Mouse (Mus musculus): ENCODE measurements around the gene Gm20388. TPM values are rescaled to one million over a fixed set of nuclear protein-coding genes. Genes with fewer than 3 reads are reported as not detected.

The Gm20388 gene
- total and polyA plus RNA-seq, 2 experiments from 2014 or later = 17.3 TPM; not detected in 1

DNA sequence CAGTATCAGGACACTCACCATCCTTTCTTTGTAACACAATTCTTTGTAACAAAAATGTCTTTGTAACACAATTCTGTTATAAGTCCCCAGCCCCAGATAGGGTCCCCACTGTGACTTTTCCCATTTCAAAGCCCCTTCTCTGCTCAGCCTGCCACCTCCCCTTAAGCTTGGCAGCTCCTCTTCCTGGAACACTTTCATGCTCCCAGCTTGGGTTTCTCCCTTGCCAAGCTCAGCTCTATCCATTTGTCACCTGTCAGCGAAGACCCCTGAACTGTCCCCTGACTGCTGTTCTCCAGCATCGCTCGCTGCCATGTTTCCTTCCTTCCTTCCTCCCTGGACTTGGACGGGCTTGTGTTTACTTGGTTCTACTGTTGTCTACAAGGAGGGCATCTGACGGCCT, 2447.0 kb downstream of the Gm20388 start:
- DNase-seq (ENCODE audit: low spot score) = no peak
- no peaks in the 10 kb centered on the region for H3K4me1 ChIP-seq (ENCODE audit: control insufficient read depth, insufficient read depth)
- no peak overlapping the region for H3K27ac ChIP-seq (ENCODE audit: low read depth)
- H3K36me3 ChIP-seq (replicated peaks; ENCODE audit: control insufficient read depth, insufficient read depth, low read length) = no peaks in the 10 kb centered on the region
- no peaks in the 10 kb centered on the region for H3K27me3 ChIP-seq (ENCODE audit: control insufficient read depth, insufficient read depth, low read length)
- no peak overlapping the region for H3K4me3 ChIP-seq (ENCODE audit: low read depth, low read length)
- H3K9ac ChIP-seq (replicated peaks; ENCODE audit: low read depth, low read length) = no peak overlapping the region
- H3K9me3 ChIP-seq (replicated peaks; ENCODE audit: control insufficient read depth, low read length) = no peaks in the 10 kb centered on the region
- no peak for TF ChIP-seq EP300 (IDR thresholded peaks at IDR 0.05; ENCODE audit: low read depth)
- no peak for ATAC-seq (ENCODE audit: insufficient read depth, low read depth)
- 64% methylated on average over 5 of the region's 5 CpGs for WGBS
- no peak overlapping the region for H3K4me2 ChIP-seq (ENCODE audit: low read depth, low read length)

DNA sequence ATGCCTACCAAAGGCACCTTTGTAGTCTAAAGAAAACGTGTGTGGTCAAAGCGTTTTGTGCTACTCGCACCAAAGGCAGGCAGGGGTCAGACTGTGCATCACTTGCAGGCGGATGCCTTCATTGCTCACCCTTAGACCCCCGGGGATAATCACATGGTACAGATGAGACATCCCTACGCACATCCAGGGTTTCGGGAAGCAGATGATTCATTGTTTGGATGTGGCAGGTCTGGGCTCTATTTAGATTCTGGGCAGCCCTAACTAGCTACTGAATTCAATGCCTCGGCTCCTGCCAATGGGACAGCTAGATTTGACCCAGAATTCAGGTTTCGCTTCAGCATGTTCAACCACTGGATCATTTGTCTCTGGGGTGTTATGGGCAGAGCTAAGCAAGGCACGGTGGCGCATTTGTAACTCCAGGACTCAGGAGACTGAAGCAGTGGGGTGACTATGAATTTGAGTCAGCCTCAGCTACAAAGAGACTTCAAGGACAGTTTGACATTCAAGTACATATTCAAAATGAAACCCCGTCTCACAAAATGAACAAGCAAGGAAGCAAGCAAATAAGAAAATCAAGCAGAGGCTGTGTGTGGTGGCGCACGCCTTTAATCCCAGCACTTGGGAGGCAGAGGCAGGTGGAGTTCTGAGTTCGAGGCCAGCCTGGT, 2448.6 kb downstream of the Gm20388 start:
- no peak overlapping the region for H3K27ac ChIP-seq (ENCODE audit: low read depth)
- no peak for DNase-seq (ENCODE audit: low spot score)
- no peak for ATAC-seq (ENCODE audit: insufficient read depth, low read depth)
- H3K4me1 ChIP-seq (ENCODE audit: control insufficient read depth, insufficient read depth) = no peaks in the 10 kb centered on the region
- no peak overlapping the region for H3K4me2 ChIP-seq (ENCODE audit: low read depth, low read length)
- no peaks in the 10 kb centered on the region for H3K36me3 ChIP-seq (replicated peaks; ENCODE audit: control insufficient read depth, insufficient read depth, low read length)
- no peak for TF ChIP-seq CTCF (IDR thresholded peaks at IDR 0.05; ENCODE audit: low read depth)
- TF ChIP-seq EP300 (IDR thresholded peaks at IDR 0.05; ENCODE audit: low read depth) = no peak
- 77% methylated on average over 15 of the region's 15 CpGs for WGBS
- no peaks in the 10 kb centered on the region for H3K9me3 ChIP-seq (replicated peaks; ENCODE audit: control insufficient read depth, low read length)
- no peak overlapping the region for H3K4me3 ChIP-seq (ENCODE audit: low read depth, low read length)
- no peaks in the 10 kb centered on the region; the same call in 1 of the 2 replicates for H3K27me3 ChIP-seq (ENCODE audit: control insufficient read depth, insufficient read depth, low read length)
- H3K9ac ChIP-seq (replicated peaks; ENCODE audit: low read depth, low read length) = no peak overlapping the region

DNA sequence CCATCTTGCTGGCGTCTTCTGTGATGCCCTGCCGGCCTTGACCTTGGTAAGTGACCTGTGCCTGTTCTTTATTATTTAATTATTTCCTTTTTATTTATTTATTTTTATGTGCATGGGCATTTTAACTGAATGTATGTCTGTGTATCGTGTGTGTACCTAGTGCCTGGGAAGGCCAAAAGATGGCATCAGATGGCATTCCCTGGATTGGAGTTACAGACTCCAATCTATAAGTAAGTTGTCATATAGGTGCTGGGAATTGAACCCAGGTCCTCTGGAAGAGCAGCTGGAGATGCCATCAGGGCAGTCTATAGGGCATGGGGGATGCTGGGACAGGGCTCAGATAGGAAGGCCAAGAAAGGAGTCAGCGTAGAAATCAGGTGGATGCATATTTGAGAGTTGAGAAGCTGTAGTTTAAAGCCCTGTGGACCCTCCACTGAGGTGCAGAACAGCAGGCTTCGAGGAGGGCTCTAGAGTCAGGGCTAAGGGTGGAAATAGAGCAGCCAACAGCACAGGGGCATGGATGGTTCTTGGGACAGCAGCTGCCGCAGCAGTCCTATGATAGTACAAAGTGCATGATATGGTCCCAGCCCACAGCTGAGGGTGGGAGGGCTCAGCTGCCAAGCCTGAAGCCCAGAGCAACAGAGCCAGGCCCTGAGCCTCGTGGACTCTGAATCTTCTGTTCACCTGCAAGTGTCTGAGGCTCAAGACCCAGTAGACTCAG, 2450.2 kb downstream of the Gm20388 start, which contains the start of gene Trhr2:
Gene Trhr2, minus strand, starts transcription at position 51 of the 721 bp plus-strand sequence.
- no peaks in the 10 kb centered on the region for H3K4me1 ChIP-seq (ENCODE audit: control insufficient read depth, insufficient read depth)
- no peaks in the 10 kb centered on the region for H3K9me3 ChIP-seq (replicated peaks; ENCODE audit: control insufficient read depth, low read length)
- WGBS = 74% methylated on average over 7 of the region's 7 CpGs
- H3K27ac ChIP-seq (ENCODE audit: low read depth) = no peak within 1 kb of the TSS
- H3K4me2 ChIP-seq (ENCODE audit: low read depth, low read length) = no peak within 1 kb of the TSS
- TF ChIP-seq EP300 (IDR thresholded peaks at IDR 0.05; ENCODE audit: low read depth) (no peak), CTCF (IDR thresholded peaks at IDR 0.05; ENCODE audit: low read depth) (no peak)
- H3K27me3 ChIP-seq (ENCODE audit: control insufficient read depth, insufficient read depth, low read length) = no peaks in the 10 kb centered on the region; the same call in 1 of the 2 replicates
- H3K36me3 ChIP-seq (replicated peaks; ENCODE audit: control insufficient read depth, insufficient read depth, low read length) = no peaks in the 10 kb centered on the region
- DNase-seq (ENCODE audit: low spot score) = no peak
- H3K9ac ChIP-seq (replicated peaks; ENCODE audit: low read depth, low read length) = no peak within 1 kb of the TSS
- no peak for ATAC-seq (ENCODE audit: insufficient read depth, low read depth)
- H3K4me3 ChIP-seq (ENCODE audit: low read depth, low read length) = no peak within 1 kb of the TSS

DNA sequence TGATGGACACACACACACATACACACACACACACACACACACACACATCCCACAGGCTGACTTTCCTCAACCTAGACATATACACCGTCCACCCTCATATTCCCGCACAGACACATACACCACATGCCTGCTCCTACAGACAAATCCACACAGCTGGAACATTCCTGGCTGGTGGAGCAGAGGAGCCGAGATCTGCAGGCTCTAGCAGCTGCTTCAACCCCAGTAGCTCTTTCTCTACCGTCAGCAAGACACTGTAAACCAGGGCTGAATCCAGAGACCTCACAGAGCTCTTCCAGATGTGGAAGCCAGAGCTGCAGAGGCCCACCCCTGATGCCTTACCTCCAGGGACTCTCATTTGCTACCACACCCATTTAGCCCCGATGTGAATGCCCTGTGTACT, 2451.6 kb downstream of the Gm20388 start:
- no peak for DNase-seq (ENCODE audit: low spot score)
- Histone ChIP-seq H3K9ac (replicated peaks; ENCODE audit: low read depth, low read length) (no peak overlapping the region), H3K9me3 (replicated peaks; ENCODE audit: control insufficient read depth, low read length) (no peaks in the 10 kb centered on the region), H3K27me3 (ENCODE audit: control insufficient read depth, insufficient read depth, low read length) (no peaks in the 10 kb centered on the region; the same call in 1 of the 2 replicates), H3K4me2 (ENCODE audit: low read depth, low read length) (no peak overlapping the region), H3K4me1 (ENCODE audit: control insufficient read depth, insufficient read depth) (no peaks in the 10 kb centered on the region), H3K27ac (ENCODE audit: low read depth) (no peak overlapping the region), H3K4me3 (ENCODE audit: low read depth, low read length) (no peak overlapping the region), H3K36me3 (replicated peaks; ENCODE audit: control insufficient read depth, insufficient read depth, low read length) (no peaks in the 10 kb centered on the region)
- ATAC-seq (ENCODE audit: insufficient read depth, low read depth) = no peak
- WGBS = 43% methylated on average over 5 of the region's 5 CpGs
- TF ChIP-seq CTCF (IDR thresholded peaks at IDR 0.05; ENCODE audit: low read depth) (no peak), EP300 (IDR thresholded peaks at IDR 0.05; ENCODE audit: low read depth) (no peak)

DNA sequence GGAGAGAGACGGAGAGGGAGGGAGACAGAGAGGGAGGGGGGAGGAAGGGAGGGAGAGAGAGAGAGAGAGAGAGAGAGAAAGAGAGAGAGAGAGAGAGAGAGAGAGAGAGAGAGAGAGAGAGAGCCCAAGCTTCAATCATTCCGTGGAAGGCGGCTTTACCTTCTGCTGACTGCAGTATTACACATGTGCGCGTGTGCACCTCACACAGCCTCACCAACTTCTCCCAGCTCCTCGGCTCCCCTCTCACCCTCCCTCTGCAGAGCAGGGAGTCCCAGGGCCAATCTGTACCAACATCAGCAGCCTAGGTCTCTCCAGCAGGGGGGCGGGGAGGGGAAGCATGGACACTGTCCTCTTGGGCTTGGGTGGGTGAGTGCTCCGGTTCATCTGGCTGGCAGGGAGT, 2452.3 kb downstream of the Gm20388 start:
- Histone ChIP-seq H3K4me3 (ENCODE audit: low read depth, low read length) (no peak overlapping the region), H3K9ac (replicated peaks; ENCODE audit: low read depth, low read length) (no peak overlapping the region), H3K4me2 (ENCODE audit: low read depth, low read length) (no peak overlapping the region), H3K36me3 (replicated peaks; ENCODE audit: control insufficient read depth, insufficient read depth, low read length) (no peaks in the 10 kb centered on the region), H3K27me3 (ENCODE audit: control insufficient read depth, insufficient read depth, low read length) (no peaks in the 10 kb centered on the region; the same call in 1 of the 2 replicates), H3K4me1 (ENCODE audit: control insufficient read depth, insufficient read depth) (no peaks in the 10 kb centered on the region), H3K9me3 (replicated peaks; ENCODE audit: control insufficient read depth, low read length) (no peaks in the 10 kb centered on the region), H3K27ac (ENCODE audit: low read depth) (no peak overlapping the region)
- no peak for TF ChIP-seq EP300 (IDR thresholded peaks at IDR 0.05; ENCODE audit: low read depth)
- no peak for TF ChIP-seq CTCF (IDR thresholded peaks at IDR 0.05; ENCODE audit: low read depth)
- ATAC-seq (ENCODE audit: insufficient read depth, low read depth) = no peak
- DNase-seq (ENCODE audit: low spot score) = no peak
- 36% methylated on average over 8 of the region's 8 CpGs for WGBS
